ENCODE assay signal across 11 mouse cellular contexts in genomic region chr6:113936811-113937508, GRCm38 (mm10).
DNase-seq lines count a peak whose midpoint lies in the region; ATAC-seq lines count a peak whose summit lies in the region.
"Had no signal": no experiment of that assay in that cellular context is flagged by ENCODE, and none has a peak within 500 bp of the region (broad histone marks: within the 10 kb centered on the region; RNA-seq: fewer than 3 reads in every experiment).

No protein-coding gene starts in this region.

- no peak overlapping the region for H3K4me2 ChIP-seq in neural tube, embryonic 12.5 days (replicated peaks)
- no peak overlapping the region for H3K4me2 ChIP-seq in neural tube, embryonic 15.5 days
- no peak overlapping the region for H3K4me2 ChIP-seq in intestine, embryonic 16.5 days (ENCODE audit: low read depth, low read length)

- ATAC-seq in neural tube, embryonic 12.5 days (ENCODE audit: low FRiP score, low read depth), result peak; percentile 49; the same call in 1 of the 2 replicates
- no peak for ATAC-seq in neural tube, embryonic 15.5 days (ENCODE audit: low FRiP score)
- ATAC-seq in activated CD4-positive, CD25-positive, alpha-beta regulatory T cell, adult 4 months, result no peak
- no peak for ATAC-seq in intestine, embryonic 16.5 days
- ATAC-seq: Patski had no signal

- no peak overlapping the region for H3K4me3 ChIP-seq in neural tube, embryonic 12.5 days
- H3K4me3 ChIP-seq in neural tube, embryonic 15.5 days (replicated peaks), result no peak overlapping the region
- H3K4me3 ChIP-seq in hindbrain, embryonic 10.5 days, result no peak overlapping the region
- H3K4me3 ChIP-seq in intestine, embryonic 16.5 days (ENCODE audit: low read length), result no peak overlapping the region
- H3K4me3 ChIP-seq: limb, embryonic 10.5 days had no signal

- no peaks in the 10 kb centered on the region; the same call in 1 of the 2 replicates for H3K27me3 ChIP-seq in neural tube, embryonic 12.5 days (replicated peaks)
- no peaks in the 10 kb centered on the region for H3K27me3 ChIP-seq in neural tube, embryonic 15.5 days (replicated peaks)
- peaks cover 3% of the 10 kb centered on the region; the same call in 1 of the 2 replicates for H3K27me3 ChIP-seq in hindbrain, embryonic 10.5 days (ENCODE audit: insufficient read depth, poor library complexity, severe bottlenecking)
- H3K27me3 ChIP-seq in intestine, embryonic 16.5 days (replicated peaks; ENCODE audit: control insufficient read depth, insufficient read depth, low read length), result no peaks in the 10 kb centered on the region; the same call in 1 of the 2 replicates

- intact Hi-C loops in heart, postnatal 10 days (cut with DNase I), result no loop called here

- DNase-seq in hindbrain, embryonic 10.5 days (ENCODE audit: low spot score), result peak; percentile 70
- DNase-seq in lung, postnatal 14 days, result peak; percentile 26
- no peak for DNase-seq in right cerebral cortex, postnatal 36 days (ENCODE audit: low spot score in 2 of 2)
- no peak for DNase-seq in heart, postnatal 10 days
- DNase-seq: kidney, postnatal 25 days had no signal

- H3K36me3 ChIP-seq in neural tube, embryonic 12.5 days, result no peaks in the 10 kb centered on the region
- no peaks in the 10 kb centered on the region for H3K36me3 ChIP-seq in neural tube, embryonic 15.5 days
- no peaks in the 10 kb centered on the region for H3K36me3 ChIP-seq in hindbrain, embryonic 10.5 days
- no peaks in the 10 kb centered on the region for H3K36me3 ChIP-seq in intestine, embryonic 16.5 days (ENCODE audit: control insufficient read depth, insufficient read depth, low read length)
- H3K36me3 ChIP-seq: limb, embryonic 10.5 days had no signal

- no peak overlapping the region for H3K27ac ChIP-seq in neural tube, embryonic 12.5 days
- H3K27ac ChIP-seq in neural tube, embryonic 15.5 days (replicated peaks), result no peak overlapping the region
- peak overlapping the region; percentile 60 for H3K27ac ChIP-seq in hindbrain, embryonic 10.5 days
- no peak overlapping the region for H3K27ac ChIP-seq in intestine, embryonic 16.5 days (ENCODE audit: low read length)
- H3K27ac ChIP-seq: limb, embryonic 10.5 days had no signal

- H3K9ac ChIP-seq in neural tube, embryonic 12.5 days, result no peak overlapping the region
- H3K9ac ChIP-seq in neural tube, embryonic 15.5 days (replicated peaks), result no peak overlapping the region
- no peak overlapping the region for H3K9ac ChIP-seq in intestine, embryonic 16.5 days (ENCODE audit: low read depth, low read length)

- WGBS in neural tube, embryonic 12.5 days, result 31% methylated on average over 6 of the region's 6 CpGs
- 34% methylated on average over 6 of the region's 6 CpGs for WGBS in neural tube, embryonic 15.5 days
- 33% methylated on average over 6 of the region's 6 CpGs for WGBS in hindbrain, embryonic 10.5 days
- 43% methylated on average over 6 of the region's 6 CpGs for WGBS in intestine, embryonic 16.5 days

- peaks cover 12% of the 10 kb centered on the region for H3K4me1 ChIP-seq in neural tube, embryonic 12.5 days
- peaks cover 5% of the 10 kb centered on the region; the same call in 1 of the 2 replicates for H3K4me1 ChIP-seq in neural tube, embryonic 15.5 days
- peaks cover 62% of the 10 kb centered on the region for H3K4me1 ChIP-seq in hindbrain, embryonic 10.5 days (replicated peaks)
- no peaks in the 10 kb centered on the region for H3K4me1 ChIP-seq in intestine, embryonic 16.5 days (ENCODE audit: control insufficient read depth, insufficient read depth, low read length)

- H3K9me3 ChIP-seq in neural tube, embryonic 12.5 days, result no peaks in the 10 kb centered on the region
- no peaks in the 10 kb centered on the region for H3K9me3 ChIP-seq in neural tube, embryonic 15.5 days (replicated peaks)
- H3K9me3 ChIP-seq in hindbrain, embryonic 10.5 days, result no peaks in the 10 kb centered on the region
- no peaks in the 10 kb centered on the region for H3K9me3 ChIP-seq in intestine, embryonic 16.5 days (ENCODE audit: control insufficient read depth, low read length)
- H3K9me3 ChIP-seq: limb, embryonic 10.5 days had no signal

Comparison
In these comparisons a context has a peak if more than half of its experiments do, and no peak if none do; other contexts are left out.
1. DNase-seq: peak in hindbrain, embryonic 10.5 days (single experiment) and lung, postnatal 14 days (single experiment); none in right cerebral cortex, postnatal 36 days (0 of 2) and heart, postnatal 10 days (0 of 2).